Mouse (Mus musculus): ENCODE measurements around the gene Zic1.

Zic1 gene

DNA sequence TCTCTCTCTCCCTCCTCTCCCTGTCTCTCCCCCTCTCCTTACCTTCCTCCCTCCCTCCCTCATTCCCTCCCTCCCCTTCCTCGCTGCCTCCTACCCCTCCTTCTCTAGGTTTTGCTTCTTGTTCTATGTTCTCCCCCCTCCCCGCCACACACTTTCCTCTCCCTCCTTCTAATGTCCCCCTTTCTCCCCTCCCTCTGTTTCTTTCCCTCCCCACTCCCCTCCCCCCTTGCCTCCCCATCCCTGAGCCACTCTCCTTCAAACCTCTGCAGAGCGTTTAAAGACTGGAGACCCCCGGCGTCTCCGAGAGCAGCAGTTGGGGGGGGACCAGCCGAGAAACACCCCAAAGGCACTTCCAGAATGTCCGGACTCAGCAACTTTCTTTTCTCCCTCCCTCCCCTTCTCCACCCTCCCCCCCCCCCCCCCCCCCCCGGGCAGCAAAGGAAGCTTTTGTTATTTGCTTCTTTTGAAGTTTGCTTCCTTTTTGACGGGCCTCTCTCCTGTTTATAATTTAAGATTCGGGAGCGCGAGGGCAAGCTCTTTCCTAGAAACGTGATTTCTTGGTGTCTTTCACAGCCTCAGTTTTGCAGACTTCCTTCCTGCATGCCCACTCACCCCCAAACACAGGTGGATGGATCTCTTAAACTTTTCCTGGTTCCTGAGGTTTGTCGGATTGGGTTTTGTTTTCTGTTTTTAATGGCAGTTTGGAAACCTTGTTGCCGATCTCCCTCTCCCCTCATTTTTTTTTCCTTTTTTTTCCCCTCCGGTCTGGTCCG, 802 bp upstream of the Zic1 start:
- DNase-seq: no peak

DNA sequence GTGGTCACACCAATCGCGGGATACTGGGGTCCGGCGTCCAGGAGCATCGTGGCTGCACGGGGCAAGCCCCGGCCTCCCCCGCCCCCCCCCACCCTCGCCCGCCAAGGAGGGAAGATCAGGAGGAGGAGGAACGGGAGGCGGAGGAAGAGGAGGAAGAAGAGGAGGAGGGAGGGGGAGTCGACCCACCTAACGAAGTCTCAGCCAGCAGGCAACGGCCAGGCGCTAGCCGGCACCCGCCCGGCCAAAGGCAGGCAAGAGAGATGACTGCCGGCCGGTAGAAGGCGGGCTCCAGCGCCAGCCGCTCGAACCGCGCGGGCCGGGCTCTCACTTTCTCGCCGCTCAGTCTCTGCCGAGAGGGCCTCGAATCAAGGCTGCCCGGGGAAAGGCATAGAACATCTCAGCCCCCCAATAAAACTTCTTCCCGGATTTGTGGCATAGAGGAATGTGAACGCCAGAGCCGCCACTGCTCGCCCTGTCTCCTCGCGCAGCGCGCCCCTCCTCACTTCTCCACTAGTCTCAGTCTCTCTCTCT, 574 bp downstream of the Zic1 start:
- DNase-seq: no peak

DNA sequence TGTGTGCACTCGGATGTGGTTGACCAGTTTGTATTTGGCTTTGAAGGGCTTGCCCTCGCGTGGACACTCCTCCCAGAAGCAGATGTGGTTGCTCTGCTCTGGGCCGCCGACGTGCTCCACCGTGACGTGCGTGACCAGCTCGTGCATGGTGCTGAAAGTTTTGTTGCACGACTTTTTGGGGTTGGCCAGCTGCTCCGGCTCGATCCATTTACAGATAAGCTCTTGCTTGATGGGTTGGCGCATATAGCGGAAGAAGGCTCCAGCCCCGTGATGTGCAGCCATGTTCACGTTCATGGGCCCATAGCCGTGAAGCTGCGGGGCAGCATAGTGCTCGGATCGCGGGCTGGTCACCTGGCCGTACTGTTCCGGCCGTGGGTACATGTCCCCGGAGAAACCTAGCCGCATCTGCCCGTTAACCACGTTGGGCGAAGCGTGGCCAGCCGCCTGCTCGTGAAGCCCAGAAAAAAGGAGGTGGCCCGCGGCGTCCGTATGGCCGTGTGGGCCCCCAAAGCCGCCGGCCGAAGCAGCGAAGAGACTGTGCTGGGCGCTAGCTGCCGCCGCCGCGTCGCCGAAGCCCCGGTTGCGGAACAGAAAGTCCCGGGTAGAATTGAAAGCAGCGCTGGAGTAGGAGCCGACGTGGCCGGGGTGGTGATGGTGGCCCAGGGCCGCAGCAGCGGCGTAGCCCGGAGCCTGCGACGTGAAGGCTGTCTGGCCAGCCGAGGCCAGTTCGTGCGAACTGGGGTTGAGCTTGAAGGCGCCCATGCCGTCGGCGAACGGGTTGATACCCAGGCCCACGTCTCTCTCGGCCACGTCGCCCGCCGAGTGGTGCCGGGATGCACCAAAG, 1.3 kb downstream of the Zic1 start:
- DNase-seq: no peak

DNA sequence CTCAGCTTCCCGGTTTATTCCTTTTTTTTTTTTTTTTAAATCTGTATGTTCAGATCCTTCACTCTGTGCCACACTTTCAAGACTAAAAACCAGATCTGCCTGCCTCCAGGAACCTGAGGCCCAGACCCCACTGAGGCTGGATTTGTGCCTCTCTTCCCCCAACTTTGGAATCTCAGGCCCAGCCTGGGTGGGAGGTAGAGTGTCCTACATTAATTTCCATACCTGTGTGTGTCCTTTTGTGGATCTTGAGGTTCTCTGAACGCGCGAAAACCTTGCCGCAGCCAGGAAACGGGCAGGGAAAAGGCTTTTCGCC, 1.8 kb downstream of the Zic1 start:
- no peak for DNase-seq

DNA sequence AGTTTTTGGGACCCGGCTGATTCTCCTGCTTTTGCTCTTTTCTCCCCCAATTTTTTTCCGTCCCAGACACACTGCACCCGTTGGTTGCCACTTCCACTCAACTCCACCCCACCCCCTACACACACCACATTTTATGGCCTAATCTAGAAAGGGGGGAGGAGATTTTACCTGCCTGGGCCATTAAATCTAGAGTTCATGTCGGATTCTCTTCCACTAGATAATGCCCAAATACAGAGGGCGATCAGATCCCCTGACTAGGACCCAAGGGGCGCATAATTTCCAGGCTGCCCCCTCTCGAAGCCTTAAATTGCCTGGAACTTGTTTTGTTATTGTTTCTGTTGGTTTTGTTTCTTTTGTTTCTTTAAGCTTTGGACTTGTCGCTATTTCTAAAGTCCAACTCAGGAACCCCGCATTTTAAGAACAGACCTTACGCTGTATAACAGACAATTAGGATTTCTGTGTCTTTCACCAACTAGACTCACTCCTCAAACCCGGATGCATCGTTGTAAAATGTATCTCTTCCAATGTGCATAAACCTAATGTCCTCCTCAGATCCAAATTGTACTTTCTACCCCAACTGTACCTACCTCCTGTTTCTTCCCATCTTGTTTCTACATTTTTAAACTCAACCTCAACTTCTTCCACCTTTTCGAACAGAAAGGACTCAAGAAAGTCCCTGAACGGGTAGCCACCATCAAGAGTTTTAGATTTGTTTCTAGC, 2.4 kb downstream of the Zic1 start:
- no peak for DNase-seq

DNA sequence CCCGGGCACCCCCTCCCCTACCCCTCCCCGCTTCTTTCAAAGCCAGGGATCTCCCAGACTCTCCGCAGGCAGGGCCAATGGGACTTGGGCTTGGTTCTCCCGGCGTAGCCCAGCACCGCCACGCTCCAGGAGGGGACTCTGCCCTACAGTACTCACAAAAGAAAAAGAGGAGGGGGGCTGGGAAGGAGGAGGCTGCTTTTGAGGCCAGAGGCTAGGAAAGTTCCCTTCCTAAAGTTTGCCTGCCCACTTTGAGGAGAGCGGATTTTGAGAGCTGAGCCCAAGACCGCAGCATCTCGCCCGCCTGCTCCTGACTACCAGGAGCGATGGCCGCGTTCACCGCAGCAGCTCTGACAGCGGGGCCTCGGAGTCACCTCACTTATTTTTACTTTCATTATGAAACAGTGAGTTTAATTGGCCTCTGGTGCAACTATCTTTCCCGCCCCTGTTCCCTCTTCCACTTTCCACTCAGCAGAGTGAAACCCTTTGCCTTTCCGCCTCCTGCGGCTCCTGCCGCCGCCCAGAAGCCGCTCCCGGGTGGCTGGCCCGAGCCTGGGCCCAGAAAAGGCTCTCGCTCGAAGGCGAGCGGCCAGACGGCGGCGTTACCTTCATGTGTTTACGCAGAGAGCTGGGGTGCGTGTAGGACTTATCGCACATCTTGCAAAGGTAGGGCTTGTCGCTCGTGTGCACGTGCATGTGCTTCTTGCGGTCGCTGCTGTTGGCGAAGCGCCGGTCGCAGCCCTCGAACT, 3.6 kb downstream of the Zic1 start, which contains the start of gene Zic4:
Gene Zic4 (plus strand): TSS at position 558 of the 746 bp plus-strand sequence.
- no peak for DNase-seq

DNA sequence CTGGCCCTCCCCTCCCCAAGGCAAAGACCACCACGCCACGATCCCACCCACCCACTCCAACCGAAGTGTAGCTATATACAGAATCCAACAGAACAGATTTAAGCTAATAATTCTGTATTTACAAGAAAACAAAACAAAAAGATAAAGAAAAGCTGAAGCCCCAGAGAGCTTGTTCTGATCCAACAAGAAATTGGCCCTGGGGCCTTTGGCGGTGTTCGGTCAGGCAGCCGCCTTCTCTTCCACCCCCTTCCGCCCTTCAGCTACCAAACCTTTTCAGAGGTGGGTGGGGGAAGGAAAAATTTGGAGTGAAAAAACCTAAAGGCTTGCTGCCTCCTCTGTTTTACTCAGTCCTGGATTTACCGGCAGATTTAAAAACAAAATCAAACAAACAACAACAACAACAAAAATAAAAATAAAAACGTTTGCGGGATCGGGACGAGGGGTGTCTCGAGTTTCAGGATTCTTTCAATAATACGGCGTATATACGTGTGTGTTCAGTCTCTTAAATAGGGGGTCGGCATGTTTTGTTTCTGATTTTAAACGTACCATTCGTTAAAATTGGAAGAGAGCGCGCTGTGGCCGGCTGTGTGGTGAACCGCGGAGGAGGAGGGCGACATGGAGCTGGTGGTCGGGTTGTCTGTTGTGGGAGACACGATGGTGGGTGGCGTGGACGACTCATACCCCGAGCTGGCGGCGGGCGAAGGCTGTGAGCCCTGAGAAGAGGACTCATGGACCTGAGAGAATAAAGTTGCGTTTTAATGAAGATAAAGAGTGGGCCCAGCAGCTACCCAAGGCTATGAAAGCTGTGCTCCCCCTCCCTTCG, 4.4 kb downstream of the Zic1 start:
- DNase-seq: no peak

DNA sequence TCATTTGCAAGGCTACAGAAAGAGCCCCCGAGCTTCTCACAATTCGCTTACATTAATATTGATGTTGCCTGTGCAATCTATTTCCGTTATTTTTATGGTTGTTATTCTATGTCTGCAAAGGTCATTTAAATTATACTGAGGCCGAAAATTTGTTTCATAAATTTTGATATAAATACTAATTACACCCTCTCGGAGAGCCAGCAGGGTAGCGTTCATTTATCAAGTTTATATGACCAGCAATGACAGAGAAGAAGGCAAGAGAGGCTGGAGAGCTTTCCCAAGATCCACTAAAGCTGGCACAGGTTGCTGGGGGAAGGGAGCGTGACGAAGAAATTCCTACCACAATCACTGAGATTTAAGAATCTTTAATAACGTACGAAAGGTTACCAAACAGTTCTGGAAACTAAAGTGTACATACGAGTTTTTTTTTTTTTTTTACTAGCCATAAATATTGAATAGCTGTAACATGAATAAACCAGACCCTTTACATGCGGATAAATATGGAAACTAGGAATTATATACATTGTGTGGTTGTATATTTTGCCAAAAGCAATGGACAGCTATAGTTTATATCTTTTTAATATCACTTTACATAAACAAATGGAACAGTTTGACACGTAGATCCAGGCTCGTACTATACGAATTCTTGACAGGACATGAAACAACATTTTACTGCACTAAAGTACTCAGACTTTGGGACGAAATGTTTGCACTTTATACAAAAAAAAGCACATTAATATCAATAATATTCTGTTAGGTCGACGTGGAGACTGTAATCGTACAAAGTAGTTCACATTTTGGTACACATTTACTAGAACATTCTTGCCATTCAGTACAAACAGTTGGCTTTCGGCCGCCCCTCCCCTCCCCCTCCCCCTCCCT, 5.2 kb downstream of the Zic1 start:
- DNase-seq: no peak

DNA sequence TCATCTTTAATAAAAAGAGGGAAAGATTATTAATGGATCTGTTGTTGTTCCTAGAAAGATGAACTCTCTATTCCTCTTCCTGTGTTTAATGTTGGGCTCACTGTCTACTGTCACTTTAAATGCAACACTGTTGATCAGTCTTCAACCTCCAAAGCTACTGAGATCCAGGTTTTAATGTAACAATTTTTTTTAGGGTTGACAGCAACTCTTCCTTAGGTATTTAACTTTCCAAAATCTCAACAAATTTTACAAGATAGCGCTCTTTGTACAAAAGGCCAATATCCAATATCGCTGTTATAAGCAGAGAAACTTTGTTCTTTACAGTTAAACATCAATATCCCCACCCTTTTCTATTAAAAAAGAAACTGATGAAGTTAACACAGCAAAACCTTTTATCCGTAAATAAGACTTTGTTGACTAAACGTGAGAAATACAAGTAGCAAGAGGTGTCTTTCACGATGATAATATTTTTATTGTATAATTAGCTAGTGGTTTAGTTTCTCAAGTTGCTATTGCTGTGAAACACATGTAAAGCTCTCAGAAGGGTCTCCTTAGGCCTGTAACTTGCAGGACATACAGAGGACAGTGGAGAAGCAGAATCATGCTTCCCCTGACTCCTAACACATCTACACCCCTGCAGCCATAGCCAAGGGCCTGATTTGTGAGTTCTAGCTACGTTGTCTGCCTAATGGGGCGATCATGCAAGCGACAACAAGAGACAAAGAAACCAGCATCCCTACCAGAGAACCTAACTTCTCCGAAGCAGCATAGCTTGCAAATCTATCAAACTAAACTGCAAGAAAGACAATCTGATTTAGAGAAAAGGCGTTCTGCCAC, 6.5 kb downstream of the Zic1 start:
- DNase-seq: no peak

DNA sequence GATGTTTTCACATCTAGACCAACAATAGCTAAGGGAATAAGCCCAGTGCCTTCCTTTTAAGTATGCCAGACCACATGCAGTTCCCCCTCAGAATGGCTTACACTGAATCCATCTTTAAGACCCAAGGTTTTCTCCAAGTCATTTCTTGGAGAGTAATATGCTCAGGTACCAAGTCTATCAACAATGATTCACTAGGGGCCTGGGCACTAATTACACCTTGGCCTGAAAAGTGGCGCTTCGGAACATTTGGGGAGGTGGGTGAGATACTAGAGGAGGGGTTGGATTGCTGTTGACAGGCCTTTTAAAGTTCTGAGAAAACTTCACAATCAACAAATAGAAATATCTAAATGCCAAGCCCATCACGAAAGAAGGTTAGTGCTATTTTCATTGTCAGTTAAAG, 8.3 kb downstream of the Zic1 start:
- DNase-seq: no peak

DNA sequence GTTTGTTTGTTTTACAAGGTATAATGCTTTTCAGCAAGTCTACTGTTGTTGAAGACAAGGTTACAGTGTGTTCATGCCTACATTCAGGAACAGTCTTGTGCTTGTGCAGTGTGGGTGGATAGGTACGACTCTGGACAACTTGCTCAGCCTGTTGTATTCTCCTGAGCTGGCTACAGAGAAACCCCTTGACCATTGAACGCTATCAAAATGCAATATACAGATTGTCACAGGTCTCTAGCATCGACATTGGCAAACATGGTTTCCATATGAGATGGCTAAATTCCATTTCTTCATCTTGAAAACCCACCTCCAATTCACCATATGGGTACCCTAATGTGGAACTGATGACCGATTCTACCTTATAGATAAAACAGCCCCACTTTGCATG, 9.3 kb downstream of the Zic1 start:
- no peak for DNase-seq

DNA sequence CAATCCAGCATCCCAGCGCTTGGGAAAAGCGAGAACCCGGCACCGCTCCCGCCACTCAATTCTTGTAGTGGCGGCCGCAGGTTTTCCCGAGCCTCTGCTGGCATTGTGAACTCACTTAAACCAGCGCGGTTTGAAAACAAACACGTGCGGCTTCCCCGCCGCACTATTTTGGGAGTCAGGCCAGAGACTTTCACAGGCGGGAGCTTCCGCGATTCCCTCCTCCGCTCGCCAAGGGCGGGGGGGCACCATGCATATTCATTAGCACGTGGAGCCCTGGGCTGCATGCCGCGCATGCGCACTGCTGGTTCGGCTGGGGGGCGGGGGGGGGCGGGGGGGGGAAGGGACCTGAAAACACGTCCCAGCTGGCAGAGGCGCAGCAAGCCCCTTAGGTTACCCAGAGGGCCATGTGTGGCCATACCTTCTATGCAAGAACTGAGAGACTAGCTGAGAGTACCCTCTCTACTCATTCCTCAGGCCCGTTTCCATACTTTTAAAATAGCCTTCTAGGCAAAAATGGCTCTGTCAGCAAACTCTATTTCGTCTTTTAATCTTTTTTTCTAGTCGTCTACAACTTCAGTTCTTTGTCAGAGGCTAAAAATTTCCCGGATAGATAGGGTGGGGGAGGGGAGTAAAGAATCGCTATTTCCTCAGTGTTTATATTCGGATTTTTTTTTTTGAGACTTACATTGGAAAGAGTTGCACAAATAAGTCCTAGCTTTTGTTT, 9.8 kb downstream of the Zic1 start:
- no peak for DNase-seq

DNA sequence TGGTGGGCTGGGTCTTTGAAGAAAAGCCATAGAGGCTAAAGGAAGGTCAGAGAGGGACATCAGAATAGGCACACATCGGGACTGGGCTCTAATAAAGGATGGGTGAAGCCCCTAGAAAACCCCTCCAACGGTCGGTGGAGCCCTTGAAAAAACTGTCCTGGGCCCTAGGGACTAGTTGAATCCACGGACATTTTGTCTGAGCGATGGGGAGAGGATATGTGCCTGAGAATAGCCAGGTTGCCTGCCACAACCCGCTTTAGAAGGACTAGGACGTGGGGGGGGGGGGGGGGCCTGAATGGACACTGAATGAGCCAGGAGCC, 10.4 kb downstream of the Zic1 start:
- no peak for DNase-seq

DNA sequence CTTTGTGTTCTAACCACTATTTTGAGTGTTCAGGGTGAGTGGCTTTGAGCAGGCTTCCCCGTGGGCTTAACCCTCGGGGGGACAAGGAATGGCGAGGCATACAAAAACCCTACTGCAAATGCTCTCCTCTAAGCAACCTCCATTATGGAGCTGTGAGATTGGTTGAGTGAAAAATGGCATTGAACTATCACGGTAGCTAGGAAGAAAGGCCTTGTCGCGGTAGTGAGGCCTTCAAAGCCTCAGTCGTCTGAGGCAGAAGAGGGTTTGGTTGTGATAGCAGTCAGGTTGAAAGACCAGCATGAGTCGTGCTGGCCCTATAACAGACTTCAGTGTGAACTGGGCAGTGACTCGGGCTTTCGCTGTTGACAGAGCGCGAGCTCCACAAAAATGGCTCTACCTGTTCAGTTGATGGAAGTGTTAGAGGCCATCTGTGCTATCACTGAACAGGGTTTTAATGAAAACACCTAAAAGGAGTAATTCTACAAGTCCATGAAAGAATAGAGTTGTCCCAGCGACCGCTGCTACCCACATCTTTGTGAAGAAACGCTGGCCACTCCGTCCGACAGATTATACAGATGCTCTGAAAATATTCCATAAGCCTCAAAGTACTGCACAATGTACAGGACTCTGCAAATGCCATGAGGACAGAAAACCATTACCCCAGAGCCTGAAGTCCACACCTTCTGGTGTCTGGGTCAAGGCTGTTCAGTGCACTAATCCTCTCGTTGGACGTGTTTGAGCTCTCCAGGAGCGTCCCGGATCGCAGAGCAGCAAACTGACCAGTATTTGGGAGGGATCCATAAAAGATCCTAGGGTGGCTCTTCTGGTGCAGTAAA, 11.0 kb downstream of the Zic1 start:
- no peak for DNase-seq

DNA sequence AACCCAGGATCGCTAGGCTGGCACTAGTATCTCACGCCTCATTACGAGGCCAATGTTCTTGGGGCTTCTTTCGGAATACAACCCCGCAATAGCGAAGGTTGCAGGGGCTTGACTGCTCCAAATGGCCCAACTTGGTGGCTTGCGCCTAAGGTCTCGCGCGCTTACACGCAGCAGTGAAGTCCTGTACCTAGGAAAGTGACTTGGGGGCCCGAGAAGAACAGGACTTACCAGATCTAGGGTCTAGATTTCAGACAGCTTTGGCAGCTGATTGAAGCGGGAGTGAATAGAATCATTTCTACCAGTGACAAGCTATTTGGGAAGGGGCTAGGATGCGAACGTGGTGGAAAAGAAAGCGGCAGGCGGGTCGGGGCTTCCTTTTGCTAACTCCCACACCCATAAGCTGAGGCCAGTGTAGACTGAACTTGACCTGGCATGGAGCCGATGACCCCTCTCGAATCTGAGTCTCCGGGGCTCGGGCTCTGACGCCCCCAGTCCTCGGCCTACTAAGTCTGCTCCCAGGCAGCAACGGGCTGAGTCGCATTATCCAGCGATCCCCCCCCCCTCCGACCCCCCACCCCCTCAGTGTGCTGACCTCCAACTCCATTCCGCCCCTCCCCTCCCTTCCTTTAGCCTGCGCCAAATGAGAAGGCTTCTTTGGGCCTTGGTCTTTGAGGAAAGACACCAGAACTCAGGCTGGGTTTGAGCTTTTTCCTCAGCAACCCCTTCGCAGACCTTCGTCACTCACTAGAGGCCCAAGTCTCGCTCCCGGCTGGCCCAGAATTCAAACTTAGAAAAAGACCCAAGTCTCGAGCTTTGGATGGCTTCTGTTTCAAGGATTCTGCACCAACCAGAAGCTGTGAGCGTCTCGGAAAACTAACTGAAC, 11.8 kb downstream of the Zic1 start:
- DNase-seq: no peak

DNA sequence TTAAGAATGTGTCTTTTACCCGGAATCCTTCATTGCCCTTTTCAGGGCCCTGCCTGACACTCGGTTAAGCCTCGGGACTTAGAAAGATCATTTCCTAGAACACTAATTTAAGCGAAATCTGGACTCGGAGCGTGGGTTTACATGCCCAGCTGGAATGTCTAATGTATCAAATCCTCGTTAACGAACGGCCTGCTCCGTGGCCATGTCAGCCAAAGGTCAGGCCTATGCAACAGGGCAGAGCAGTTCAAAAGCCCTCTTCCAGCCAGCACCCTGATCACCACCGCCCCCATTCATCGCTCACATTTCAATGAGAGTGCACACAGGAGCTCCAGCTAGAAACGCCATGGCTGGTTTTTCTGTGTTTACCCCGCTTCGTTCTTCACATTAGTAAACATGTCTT, 12.8 kb downstream of the Zic1 start:
- no peak for DNase-seq

DNA sequence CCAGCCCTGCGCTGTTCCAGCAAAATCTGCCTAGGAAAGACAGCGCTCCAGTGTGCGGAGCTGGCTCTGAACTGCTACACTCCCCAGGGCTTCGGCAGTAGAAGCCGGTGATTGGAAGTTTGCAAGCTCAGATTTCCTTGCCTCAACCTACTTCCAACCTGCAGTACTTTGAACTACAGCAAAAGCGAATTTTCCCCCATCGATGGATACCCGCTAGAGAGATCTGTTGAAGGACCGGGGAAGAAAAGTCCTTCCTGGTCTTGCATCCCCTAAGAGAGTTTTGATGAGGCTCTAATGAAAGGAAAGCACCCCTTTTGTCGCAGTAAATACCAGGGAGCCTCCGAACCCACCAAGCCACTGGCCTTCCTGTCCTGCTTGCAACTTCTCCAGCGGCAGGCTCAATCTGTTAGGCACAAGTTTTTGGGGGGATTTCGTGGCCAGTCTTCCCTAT, 13.6 kb downstream of the Zic1 start:
- no peak for DNase-seq
